Mouse (Mus musculus): ENCODE measurements around the gene Pomgnt1. TPM values are rescaled to one million over a fixed set of nuclear protein-coding genes. Genes with fewer than 3 reads are reported as not detected.
A peak's percentile ranks its signal among the peaks of the same experiment; 100 is the strongest.

Pomgnt1 gene
- total and polyA plus RNA-seq, 3 experiments: 6.2 to 40.5 (median 37.2) TPM

GRCm38 (mm10) chr4:116110695-116111094 is 12.9 kb upstream of the Pomgnt1 start:
- no peak for DNase-seq (ENCODE audit: low spot score)
- Histone ChIP-seq H3K4me1 (ENCODE audit: insufficient read depth, low read depth, low read length) (peaks cover 18% of the 10 kb centered on the region; the same call in 1 of the 2 replicates), H3K4me3 (ENCODE audit: low read depth, low read length) (no peak overlapping the region), H3K9me3 (replicated peaks) (no peaks in the 10 kb centered on the region), H3K27me3 (ENCODE audit: insufficient read depth, low read length) (no peaks in the 10 kb centered on the region), H3K36me3 (replicated peaks) (peaks cover 87% of the 10 kb centered on the region)
- no peak for ATAC-seq (ENCODE audit: extremely low read depth, insufficient number of reproducible peaks, low FRiP score, poor library complexity, severe bottlenecking)
- TF ChIP-seq CTCF (IDR thresholded peaks at IDR 0.05; ENCODE audit: low read depth, low read length) (no peak), POLR2AphosphoS5 (IDR thresholded peaks at IDR 0.05; ENCODE audit: insufficient replicate concordance, low read depth, low read length) (no peak), TAL1 (conservative IDR thresholded peaks at IDR 0.05; ENCODE audit: low read depth, low read length) (no peak), GATA2 (IDR thresholded peaks at IDR 0.05; ENCODE audit: borderline replicate concordance, low read depth, low read length) (no peak), GATA1 (IDR thresholded peaks at IDR 0.05; ENCODE audit: borderline replicate concordance, low read length) (no peak)

- TF ChIP-seq CTCF (IDR thresholded peaks at IDR 0.05; ENCODE audit: low read depth, low read length) (no peak), GATA2 (IDR thresholded peaks at IDR 0.05; ENCODE audit: borderline replicate concordance, low read depth, low read length) (no peak), TAL1 (conservative IDR thresholded peaks at IDR 0.05; ENCODE audit: low read depth, low read length) (no peak)
- H3K36me3 ChIP-seq (replicated peaks): peaks cover 89% of the 10 kb centered on the region
- H3K9me3 ChIP-seq (replicated peaks): no peaks in the 10 kb centered on the region
- DNase-seq (ENCODE audit: low spot score) (no peak), ATAC-seq (ENCODE audit: extremely low read depth, insufficient number of reproducible peaks, low FRiP score, poor library complexity, severe bottlenecking) (no peak)
- H3K27me3 ChIP-seq (ENCODE audit: insufficient read depth, low read length): no peaks in the 10 kb centered on the region
- H3K4me1 ChIP-seq (ENCODE audit: insufficient read depth, low read depth, low read length): peaks cover 18% of the 10 kb centered on the region; the same call in 1 of the 2 replicates
- no peak overlapping the region for H3K4me3 ChIP-seq (ENCODE audit: low read depth, low read length)
Observed at GRCm38 (mm10) chr4:116111486-116111885, 12.2 kb upstream of the Pomgnt1 start.

GRCm38 (mm10) chr4:116122762-116123161 is 878 bp upstream of the Pomgnt1 start:
- no peak for ATAC-seq (ENCODE audit: extremely low read depth, insufficient number of reproducible peaks, low FRiP score, poor library complexity, severe bottlenecking)
- no peak for DNase-seq (ENCODE audit: low spot score)
- Histone ChIP-seq H3K9me3 (replicated peaks) (no peaks in the 10 kb centered on the region), H3K27me3 (ENCODE audit: insufficient read depth, low read length) (no peaks in the 10 kb centered on the region), H3K4me1 (ENCODE audit: insufficient read depth, low read depth, low read length) (peaks cover 53% of the 10 kb centered on the region), H3K36me3 (replicated peaks) (peaks cover 41% of the 10 kb centered on the region), H3K4me3 (ENCODE audit: low read depth, low read length) (peak overlapping the region; percentile 74)
- TF ChIP-seq POLR2AphosphoS5 (IDR thresholded peaks at IDR 0.05; ENCODE audit: insufficient replicate concordance, low read depth, low read length) (no peak), CTCF (IDR thresholded peaks at IDR 0.05; ENCODE audit: low read depth, low read length) (no peak), GATA1 (IDR thresholded peaks at IDR 0.05; ENCODE audit: borderline replicate concordance, low read length) (no peak), GATA2 (IDR thresholded peaks at IDR 0.05; ENCODE audit: borderline replicate concordance, low read depth, low read length) (no peak), TAL1 (conservative IDR thresholded peaks at IDR 0.05; ENCODE audit: low read depth, low read length) (no peak)

- Histone ChIP-seq H3K9me3 (replicated peaks) (no peaks in the 10 kb centered on the region), H3K4me3 (ENCODE audit: low read depth, low read length) (peak overlapping the region; percentile 41; the same call in 1 of the 2 replicates), H3K27me3 (ENCODE audit: insufficient read depth, low read length) (no peaks in the 10 kb centered on the region), H3K4me1 (ENCODE audit: insufficient read depth, low read depth, low read length) (peaks cover 64% of the 10 kb centered on the region), H3K36me3 (replicated peaks) (peaks cover 35% of the 10 kb centered on the region)
- TF ChIP-seq GATA2 (IDR thresholded peaks at IDR 0.05; ENCODE audit: borderline replicate concordance, low read depth, low read length): no peak
- peak; percentile 81 for TF ChIP-seq TAL1 (conservative IDR thresholded peaks at IDR 0.05; ENCODE audit: low read depth, low read length)
- TF ChIP-seq POLR2AphosphoS5 (IDR thresholded peaks at IDR 0.05; ENCODE audit: insufficient replicate concordance, low read depth, low read length): no peak
- ATAC-seq (ENCODE audit: extremely low read depth, insufficient number of reproducible peaks, low FRiP score, poor library complexity, severe bottlenecking): peak; percentile 87
- DNase-seq (ENCODE audit: low spot score): no peak
Observed at GRCm38 (mm10) chr4:116125803-116126386, 2.3 kb downstream of the Pomgnt1 start.

GRCm38 (mm10) chr4:116127956-116128355 is 4.3 kb downstream of the Pomgnt1 start:
- DNase-seq (ENCODE audit: low spot score) (no peak), ATAC-seq (ENCODE audit: extremely low read depth, insufficient number of reproducible peaks, low FRiP score, poor library complexity, severe bottlenecking) (no peak)
- H3K9me3 ChIP-seq (replicated peaks): no peaks in the 10 kb centered on the region
- no peaks in the 10 kb centered on the region for H3K27me3 ChIP-seq (ENCODE audit: insufficient read depth, low read length)
- H3K36me3 ChIP-seq (replicated peaks): peaks cover 43% of the 10 kb centered on the region
- H3K4me3 ChIP-seq (ENCODE audit: low read depth, low read length): no peak overlapping the region
- peaks cover 58% of the 10 kb centered on the region for H3K4me1 ChIP-seq (ENCODE audit: insufficient read depth, low read depth, low read length)
- TF ChIP-seq CTCF (IDR thresholded peaks at IDR 0.05; ENCODE audit: low read depth, low read length) (no peak), TAL1 (conservative IDR thresholded peaks at IDR 0.05; ENCODE audit: low read depth, low read length) (no peak), GATA1 (IDR thresholded peaks at IDR 0.05; ENCODE audit: borderline replicate concordance, low read length) (no peak), POLR2AphosphoS5 (IDR thresholded peaks at IDR 0.05; ENCODE audit: insufficient replicate concordance, low read depth, low read length) (no peak), GATA2 (IDR thresholded peaks at IDR 0.05; ENCODE audit: borderline replicate concordance, low read depth, low read length) (no peak)

- TF ChIP-seq TAL1 (conservative IDR thresholded peaks at IDR 0.05; ENCODE audit: low read depth, low read length) (no peak), GATA1 (IDR thresholded peaks at IDR 0.05; ENCODE audit: borderline replicate concordance, low read length) (no peak), CTCF (IDR thresholded peaks at IDR 0.05; ENCODE audit: low read depth, low read length) (no peak), GATA2 (IDR thresholded peaks at IDR 0.05; ENCODE audit: borderline replicate concordance, low read depth, low read length) (no peak)
- peak; percentile 49 for DNase-seq (ENCODE audit: low spot score)
- no peaks in the 10 kb centered on the region; the same call in 1 of the 2 replicates for H3K27me3 ChIP-seq (ENCODE audit: insufficient read depth, low read length)
- peak; percentile 82 for ATAC-seq (ENCODE audit: extremely low read depth, insufficient number of reproducible peaks, low FRiP score, poor library complexity, severe bottlenecking)
- no peaks in the 10 kb centered on the region for H3K9me3 ChIP-seq (replicated peaks)
- H3K4me1 ChIP-seq (ENCODE audit: insufficient read depth, low read depth, low read length): peaks cover 60% of the 10 kb centered on the region
- peaks cover 79% of the 10 kb centered on the region for H3K36me3 ChIP-seq (replicated peaks)
- no peak overlapping the region; the same call in 1 of the 2 replicates for H3K4me3 ChIP-seq (ENCODE audit: low read depth, low read length)
Observed at GRCm38 (mm10) chr4:116133126-116133525, 9.5 kb downstream of the Pomgnt1 start.

Measured in G1E (cell line).